Mouse (Mus musculus) cerebellum, postnatal 36 days (tissue): Measurements from ENCODE around the gene Erh.

ENCODE experiments used
- DNase-seq, 2 experiments: peaks; one replicate each; pipeline ENCODE4 v3.0.0; 2021 to 2022; ENCODE audit warnings: mixed read lengths in 2 of 2

The Erh gene

GRCm38 (mm10) chr12:80643693-80644505 is at the start of gene Erh, which contains the start of gene Slc39a9:
Gene Erh (minus strand): TSS chr12:80644341.
Gene Slc39a9 (plus strand): TSS chr12:80643883.
- DNase-seq = peak; percentile 93 to 95

GRCm38 (mm10) chr12:80693700-80694099 is 49.6 kb upstream of the Erh start:
- no peak for DNase-seq

- DNase-seq = peak; percentile 40 to 58
These were observed 48.3 kb upstream of the Erh start, which contains the start of gene Plekhd1 for GRCm38 (mm10) chr12:80692269-80692972. Gene Plekhd1 (plus strand): TSS chr12:80692591.

- no peak for DNase-seq
These were observed 47.5 kb upstream of the Erh start for GRCm38 (mm10) chr12:80691671-80692091.

- no peak for DNase-seq
These were observed 45.6 kb upstream of the Erh start for GRCm38 (mm10) chr12:80689696-80690095.

GRCm38 (mm10) chr12:80687788-80688211 is 43.7 kb upstream of the Erh start:
- DNase-seq = peak; percentile 45 to 53

- no peak for DNase-seq
These were observed 40.2 kb upstream of the Erh start for GRCm38 (mm10) chr12:80684316-80684715.

- DNase-seq = no peak
These were observed 39.4 kb upstream of the Erh start for GRCm38 (mm10) chr12:80683554-80683953.

- DNase-seq = peak; percentile 31 to 40
These were observed 37.2 kb upstream of the Erh start for GRCm38 (mm10) chr12:80681340-80681739.

GRCm38 (mm10) chr12:80673170-80673569 is 29.0 kb upstream of the Erh start:
- peak; percentile 58 to 68 for DNase-seq

GRCm38 (mm10) chr12:80668391-80668790 is 24.2 kb upstream of the Erh start:
- no peak for DNase-seq

GRCm38 (mm10) chr12:80663935-80664334 is 19.8 kb upstream of the Erh start:
- DNase-seq = no peak

GRCm38 (mm10) chr12:80662322-80662721 is 18.2 kb upstream of the Erh start:
- DNase-seq = no peak

- DNase-seq = no peak
These were observed 14.5 kb upstream of the Erh start for GRCm38 (mm10) chr12:80658661-80659060.

- no peak for DNase-seq
These were observed 10.5 kb upstream of the Erh start for GRCm38 (mm10) chr12:80654659-80655025.

GRCm38 (mm10) chr12:80653951-80654658 is 10.0 kb upstream of the Erh start:
- peak; percentile 17 to 20 for DNase-seq

GRCm38 (mm10) chr12:80646377-80646776 is 2.2 kb upstream of the Erh start:
- no peak for DNase-seq

GRCm38 (mm10) chr12:80644506-80644868 is 346 bp upstream of the Erh start:
- no peak for DNase-seq

- DNase-seq = peak; percentile 38 to 44
These were observed 1.1 kb downstream of the Erh start for GRCm38 (mm10) chr12:80642725-80643692.

GRCm38 (mm10) chr12:80631790-80632189 is 12.4 kb downstream of the Erh start:
- no peak for DNase-seq

- DNase-seq = no peak
These were observed 23.6 kb downstream of the Erh start for GRCm38 (mm10) chr12:80620501-80620900.
